Mouse (Mus musculus) stomach, postnatal 0 days (tissue): ENCODE measurements around the gene Wfikkn1.

Experiments
- CTCF ChIP-seq: IDR thresholded peaks from 2 replicates; pipeline ENCODE4 v1.5.1; 2016; ENCODE audit warnings: antibody characterized with exemption, low read depth, mild to moderate bottlenecking, moderate library complexity
- EP300 ChIP-seq: optimal IDR thresholded peaks from 2 replicates; pipeline ENCODE3; 2016; ENCODE audit warnings: antibody characterized with exemption

- TF ChIP-seq EP300 (no peak), CTCF (no peak)
These were observed 14.5 kb downstream of the Wfikkn1 start for GRCm38 (mm10) chr17:25866172-25866571.
